In the genomic region with DNA sequence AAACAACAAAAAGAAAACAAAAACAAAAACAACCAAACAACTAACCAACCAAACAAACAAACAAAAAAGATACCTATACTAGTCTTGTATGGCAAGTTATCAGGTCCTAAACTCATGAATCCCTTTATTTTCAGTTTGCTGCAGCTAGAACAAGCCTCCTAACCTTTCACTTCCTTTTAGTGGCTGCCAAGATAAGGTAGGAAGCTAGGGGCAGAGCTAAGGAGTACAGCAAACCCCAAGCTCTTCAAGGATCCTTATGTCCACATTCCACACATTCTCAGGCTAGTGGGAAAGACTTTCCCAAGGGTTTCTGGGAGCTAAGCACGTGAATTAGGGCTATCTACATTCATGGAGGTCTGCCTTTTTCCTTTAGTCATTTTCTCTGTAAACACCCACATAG, we compare ENCODE assay signal across 34 mouse cellular contexts. TPM values are rescaled to one million over a fixed set of nuclear protein-coding genes. Genes with fewer than 3 reads are reported as not detected.
DNase-seq lines count a peak whose midpoint lies in the region; ATAC-seq and TF ChIP-seq lines count a peak whose summit lies in the region.
"Had no signal": no experiment of that assay in that cellular context is flagged by ENCODE, and none has a peak within 500 bp of the region (broad histone marks: within the 10 kb centered on the region; RNA-seq: fewer than 3 reads in every experiment).

No protein-coding gene starts in this region.

- 0% methylated on average over 1 of the region's 1 CpGs for WGBS in lung, embryonic 15.5 days
- 12% methylated on average over 1 of the region's 1 CpGs for WGBS in lung, embryonic 16.5 days

- no peak overlapping the region for H3K9ac ChIP-seq in lung, embryonic 15.5 days
- H3K9ac ChIP-seq in lung, embryonic 16.5 days (ENCODE audit: low read length), result no peak overlapping the region
- H3K9ac ChIP-seq: embryonic facial prominence, embryonic 15.5 days; forebrain, embryonic 12.5 days; forebrain, postnatal 0 days; limb, embryonic 12.5 days; neural tube, embryonic 12.5 days had no signal

- POLR2A ChIA-PET in Patski (lab: Charles Lee), result no interaction called here

- in situ Hi-C loops in Patski (cut with MboI; ENCODE audit: low pct_unique_long_range_greater_than_20kb), result no loop called here

- ATAC-seq in lung, embryonic 15.5 days (ENCODE audit: borderline replicate concordance, extremely low read depth, low FRiP score, low TSS enrichment), result peak; percentile 61; the same call in 1 of the 2 replicates
- peak; percentile 48 for ATAC-seq in Patski
- peak; percentile 87 for ATAC-seq in lung, embryonic 16.5 days (ENCODE audit: low read depth)
- ATAC-seq: forebrain, postnatal 0 days; hindbrain, postnatal 0 days; intestine, embryonic 16.5 days; midbrain, embryonic 16.5 days had no signal

- TF ChIP-seq CTCF in Patski (IDR thresholded peaks at IDR 0.05), result no peak

- no peaks in the 10 kb centered on the region for H3K36me3 ChIP-seq in lung, embryonic 15.5 days
- no peaks in the 10 kb centered on the region for H3K36me3 ChIP-seq in lung, embryonic 16.5 days (ENCODE audit: control insufficient read depth, insufficient read depth, low read length)
- H3K36me3 ChIP-seq: embryonic facial prominence, embryonic 15.5 days; forebrain, embryonic 12.5 days; limb, embryonic 12.5 days; liver, embryonic 12.5 days; midbrain, embryonic 10.5 days; neural tube, embryonic 12.5 days had no signal

- no peaks in the 10 kb centered on the region for H3K27me3 ChIP-seq in lung, embryonic 15.5 days
- peaks cover 10% of the 10 kb centered on the region for H3K27me3 ChIP-seq in Patski
- H3K27me3 ChIP-seq in lung, embryonic 16.5 days (ENCODE audit: control insufficient read depth, insufficient read depth, low read depth, low read length), result no peaks in the 10 kb centered on the region
- H3K27me3 ChIP-seq: CH12.LX; embryonic facial prominence, embryonic 15.5 days; forebrain, embryonic 12.5 days; limb, embryonic 12.5 days; neural tube, embryonic 12.5 days had no signal

- peak overlapping the region; percentile 48 for H3K27ac ChIP-seq in lung, embryonic 15.5 days
- H3K27ac ChIP-seq in lung, embryonic 16.5 days (ENCODE audit: low read length), result peak overlapping the region; percentile 42; the same call in 1 of the 2 replicates
- H3K27ac ChIP-seq: embryonic facial prominence, embryonic 15.5 days; forebrain, embryonic 12.5 days; hindbrain, postnatal 0 days; limb, embryonic 12.5 days; midbrain, embryonic 10.5 days; neural tube, embryonic 12.5 days had no signal

- intact Hi-C loops in left cerebral cortex, postnatal 4 days (cut with DNase I), result no loop called here

- no peak overlapping the region for H3K4me3 ChIP-seq in lung, embryonic 15.5 days
- no peak overlapping the region for H3K4me3 ChIP-seq in lung, embryonic 16.5 days (ENCODE audit: low read length)
- H3K4me3 ChIP-seq: embryonic facial prominence, embryonic 15.5 days; forebrain, embryonic 12.5 days; limb, embryonic 12.5 days; liver, embryonic 12.5 days; midbrain, embryonic 10.5 days; myocyte; neural tube, embryonic 12.5 days had no signal

- DNase-seq in lung, postnatal 4 days, result no peak
- DNase-seq in Patski (ENCODE audit: low read depth, low spot score), result no peak
- peak; percentile 72 for DNase-seq in lung, postnatal 36 days
- no peak for DNase-seq in kidney, postnatal 36 days
- no peak for DNase-seq in left cerebral cortex, postnatal 4 days
- DNase-seq: adrenal gland, postnatal 25 days; B cell, adult 2 months; cerebellum, adult 2 months; cerebellum, postnatal 14 days; forebrain, postnatal 0 days; heart, postnatal 14 days; kidney, adult 8-10 months; kidney, postnatal 14 days; right cerebral cortex, adult 18-20 months; spleen, adult 18-20 months; thymus, postnatal 14 days had no signal

- CTCF ChIA-PET in Patski (lab: Charles Lee), result interaction anchor here (1.3 to 1.6 kb wide), 2 partner anchors 13 to 20 kb away, joined by 3 read pairs; no protein-coding TSS in a partner anchor

- no peak overlapping the region for H3K4me2 ChIP-seq in lung, embryonic 15.5 days
- no peak overlapping the region for H3K4me2 ChIP-seq in lung, embryonic 16.5 days (ENCODE audit: low read depth, low read length)
- H3K4me2 ChIP-seq: embryonic facial prominence, embryonic 15.5 days; forebrain, embryonic 12.5 days; limb, embryonic 12.5 days; neural tube, embryonic 12.5 days had no signal

- peaks cover 21% of the 10 kb centered on the region for H3K4me1 ChIP-seq in lung, embryonic 15.5 days
- peaks cover 11% of the 10 kb centered on the region; the same call in 1 of the 2 replicates for H3K4me1 ChIP-seq in lung, embryonic 16.5 days (replicated peaks; ENCODE audit: control insufficient read depth, insufficient read depth, low read length)
- H3K4me1 ChIP-seq: embryonic facial prominence, embryonic 15.5 days; forebrain, embryonic 12.5 days; limb, embryonic 12.5 days; neural tube, embryonic 12.5 days had no signal

- H3K9me3 ChIP-seq in lung, embryonic 15.5 days, result no peaks in the 10 kb centered on the region
- no peaks in the 10 kb centered on the region for H3K9me3 ChIP-seq in lung, embryonic 16.5 days (ENCODE audit: control insufficient read depth, low read length)
- H3K9me3 ChIP-seq: embryonic facial prominence, embryonic 15.5 days; forebrain, embryonic 12.5 days; limb, embryonic 12.5 days; liver, embryonic 12.5 days; midbrain, embryonic 10.5 days; neural tube, embryonic 12.5 days had no signal

RNA-seq across cellular contexts. Expression of gene I830077J02Rik, which starts 17.2 kb away (rescaled TPM):
- polyA plus RNA-seq in lung, embryonic 15.5 days (2015; fragmentation: Nextera tagmentation; extraction: Ambion mirVana), result 0.82 and 0.93 TPM in 2 replicates
- 0.09 TPM for polyA plus RNA-seq in Patski (2021)
- polyA plus RNA-seq in lung, embryonic 16.5 days (2015; fragmentation: Nextera tagmentation; extraction: Ambion mirVana), result 0.93 TPM in 2 replicates
- total RNA-seq in left cerebral cortex, postnatal 4 days (2021), result under 1 TPM; 0.56 to 0.64 TPM

RNA-seq across cellular contexts. Expression of gene Wdr77, which starts 43.9 kb away (rescaled TPM):
- 127 and 133 TPM in 2 replicates for polyA plus RNA-seq in lung, embryonic 15.5 days (2015; fragmentation: Nextera tagmentation; extraction: Ambion mirVana)
- 92.0 TPM for polyA plus RNA-seq in Patski (2021)
- polyA plus RNA-seq in lung, embryonic 16.5 days (2015; fragmentation: Nextera tagmentation; extraction: Ambion mirVana), result 102 and 117 TPM in 2 replicates
- 10 to 100 TPM; 61.2 to 70.2 TPM for total RNA-seq in left cerebral cortex, postnatal 4 days (2021)

RNA-seq across cellular contexts. Expression of gene Tmigd3, which starts 44.6 kb away (rescaled TPM):
- polyA plus RNA-seq in lung, embryonic 15.5 days (2015; fragmentation: Nextera tagmentation; extraction: Ambion mirVana), result 0.25 and 0.47 TPM in 2 replicates
- not detected for polyA plus RNA-seq in Patski (2021)
- not detected in 2 replicates for polyA plus RNA-seq in lung, embryonic 16.5 days (2015; fragmentation: Nextera tagmentation; extraction: Ambion mirVana)
- total RNA-seq in left cerebral cortex, postnatal 4 days (2021), result not detected
- total RNA-seq: adrenal gland, adult 18-20 months; adrenal gland, postnatal 25 days; ES-E14; forebrain, postnatal 0 days; hindbrain, postnatal 0 days; left cerebral cortex, adult 18-20 months had no signal
- polyA plus RNA-seq: forebrain, embryonic 12.5 days; forebrain, postnatal 0 days; hindbrain, embryonic 11.5 days; hindbrain, postnatal 0 days; midbrain, embryonic 10.5 days; midbrain, embryonic 16.5 days; neural tube, embryonic 12.5 days had no signal

RNA-seq across cellular contexts. Expression of gene Atp5f1, which starts 44.6 kb away (rescaled TPM):
- 463 and 467 TPM in 2 replicates for polyA plus RNA-seq in lung, embryonic 15.5 days (2015; fragmentation: Nextera tagmentation; extraction: Ambion mirVana)
- polyA plus RNA-seq in Patski (2021), result 723 TPM
- polyA plus RNA-seq in lung, embryonic 16.5 days (2015; fragmentation: Nextera tagmentation; extraction: Ambion mirVana), result 465 and 474 TPM in 2 replicates
- 100 to 1,000 TPM; 255 TPM for total RNA-seq in left cerebral cortex, postnatal 4 days (2021)

RNA-seq across cellular contexts. Expression of gene Adora3, which starts 44.6 kb away (rescaled TPM):
- 0.14 and 0.21 TPM in 2 replicates for polyA plus RNA-seq in lung, embryonic 15.5 days (2015; fragmentation: Nextera tagmentation; extraction: Ambion mirVana)
- polyA plus RNA-seq in Patski (2021), result not detected
- 0.45 TPM in 2 replicates for polyA plus RNA-seq in lung, embryonic 16.5 days (2015; fragmentation: Nextera tagmentation; extraction: Ambion mirVana)
- under 1 TPM; 0.28 to 0.36 TPM for total RNA-seq in left cerebral cortex, postnatal 4 days (2021)
- total RNA-seq: adrenal gland, postnatal 25 days; ES-E14 had no signal
- polyA plus RNA-seq: heart, embryonic 14.5 days; limb, embryonic 12.5 days; midbrain, embryonic 10.5 days; myocyte; neural tube, embryonic 12.5 days had no signal
